Mouse (Mus musculus) hindbrain, postnatal 0 days (tissue): ENCODE measurements around the gene 4930548H24Rik. TPM values are rescaled to one million over a fixed set of nuclear protein-coding genes. Genes with fewer than 3 reads are reported as not detected.

Source experiments
- ATAC-seq: fragments of 200-750 bp; cut with Nextera tagmentation; 2 replicates; pipeline ENCODE4 v1.8.0; 2017; ENCODE audit warnings: mild to moderate bottlenecking, moderate TSS enrichment, moderate library complexity
- DNase-seq: peaks from one replicate; pipeline ENCODE4 v3.0.0-alpha.2; 2015; ENCODE audit warnings: low spot score
- H3K27ac ChIP-seq: fragments of 300-500 bp; sonication (generic); 2 replicates; pipeline ENCODE4 v1.5.1; 2014; ENCODE audit warnings: mild to moderate bottlenecking
- H3K27me3 ChIP-seq: fragments of 300-500 bp; sonication (generic); 2 replicates; pipeline ENCODE4 v1.6.1; 2014; ENCODE audit warnings: low read length, mixed read lengths; ENCODE audit not compliant: insufficient read depth
- H3K36me3 ChIP-seq: fragments of 300-500 bp; sonication (generic); 2 replicates; pipeline ENCODE4 v1.6.1; 2014; ENCODE audit warnings: low read length, mixed read lengths; ENCODE audit not compliant: insufficient read depth
- H3K4me1 ChIP-seq: fragments of 300-500 bp; sonication (generic); 2 replicates; pipeline ENCODE4 v1.6.1; 2014; ENCODE audit warnings: antibody characterized with exemption, low read length, mixed read lengths; ENCODE audit not compliant: insufficient read depth
- H3K4me2 ChIP-seq: fragments of 300-500 bp; sonication (generic); 2 replicates; pipeline ENCODE4 v1.6.1; 2014; ENCODE audit warnings: low read depth, mild to moderate bottlenecking, low read length, moderate library complexity, mixed read lengths
- H3K4me3 ChIP-seq: fragments of 300-500 bp; sonication (generic); 2 replicates; pipeline ENCODE4 v1.5.1; 2014; ENCODE audit warnings: low read length
- H3K9ac ChIP-seq: fragments of 300-500 bp; sonication (generic); replicated peaks from 2 replicates; pipeline ENCODE4 v1.6.1; 2014; ENCODE audit warnings: mild to moderate bottlenecking, low read length, moderate library complexity, mixed read lengths
- H3K9me3 ChIP-seq: fragments of 300-500 bp; sonication (generic); 2 replicates; pipeline ENCODE4 v1.6.1; 2016; ENCODE audit warnings: low read length, mixed read lengths
- CTCF ChIP-seq: IDR thresholded peaks from 2 replicates; pipeline ENCODE4 v1.5.1; 2016; ENCODE audit warnings: antibody characterized with exemption, control low read depth, low read depth
- WGBS: fragments of 180-500 bp; shearing (Covaris S2); extraction: QIAGEN DNeasy Blood & Tissue Kit; methylation state at CpG from one replicate; pipeline ENCODE4 v1.1.7; 2014; 5-methylcytosine and 5-hydroxymethylcytosine counted together
- polyA plus RNA-seq: library from polyadenylated mRNA; unstranded; fragments of >200 nt; fragmentation: Nextera tagmentation; extraction: Ambion mirVana; gene quantifications from 2 replicates; pipeline ENCODE4 v1.2.1, GENCODE M21; 2015
- total RNA-seq: library from RNA; depleted of rRNA; stranded (reverse); fragments of >200 nt; gene quantifications from 2 replicates; pipeline ENCODE4 v1.2.3, GENCODE M21; 2014; rRNA removed

The 4930548H24Rik gene
- total and polyA plus RNA-seq, 2 experiments from 2014 or later, result 0.18 to 0.21 TPM

GRCm38 (mm10) chr5:31535228-31535627 lies 49.7 kb downstream of the 4930548H24Rik start:
- no peak overlapping the region for H3K4me2 ChIP-seq
- DNase-seq, result no peak
- ATAC-seq, result no peak
- no peak overlapping the region for H3K4me3 ChIP-seq
- H3K27me3 ChIP-seq, result no peaks in the 10 kb centered on the region
- no peak overlapping the region for H3K9ac ChIP-seq
- H3K36me3 ChIP-seq, result peaks cover 61% of the 10 kb centered on the region
- WGBS, result 89% methylated on average over 2 of the region's 2 CpGs
- no peaks in the 10 kb centered on the region for H3K9me3 ChIP-seq
- no peak for TF ChIP-seq CTCF
- no peak overlapping the region for H3K27ac ChIP-seq
- H3K4me1 ChIP-seq, result no peaks in the 10 kb centered on the region

Other genes with a start within 250 kb of the 4930548H24Rik start
- 100 and 124 TPM in 2 replicates for gene Nrbp1, start 244.9 kb upstream of the 4930548H24Rik start, total RNA-seq
- 134 and 139 TPM in 2 replicates for gene Nrbp1, start 244.9 kb upstream of the 4930548H24Rik start, polyA plus RNA-seq
- gene Gm9970, start 244.5 kb upstream of the 4930548H24Rik start, total RNA-seq, result 7.0 TPM in 1 of 2 replicates, not detected in the other
- 0.29 and 0.84 TPM in 2 replicates for gene Gm9970, start 244.5 kb upstream of the 4930548H24Rik start, polyA plus RNA-seq
- gene Krtcap3, start 234.0 kb upstream of the 4930548H24Rik start, total RNA-seq, result 2.4 and 3.2 TPM in 2 replicates
- 2.5 and 2.9 TPM in 2 replicates for gene Krtcap3, start 234.0 kb upstream of the 4930548H24Rik start, polyA plus RNA-seq
- gene Ift172, start 194.6 kb upstream of the 4930548H24Rik start, total RNA-seq, result 38.2 and 41.8 TPM in 2 replicates
- gene Ift172, start 194.6 kb upstream of the 4930548H24Rik start, polyA plus RNA-seq, result 16.7 and 18.2 TPM in 2 replicates
- gene Fndc4, start 189.7 kb upstream of the 4930548H24Rik start, total RNA-seq, result 184 and 187 TPM in 2 replicates
- gene Fndc4, start 189.7 kb upstream of the 4930548H24Rik start, polyA plus RNA-seq, result 122 TPM in 2 replicates
- 0.89 TPM in 1 of 2 replicates, not detected in the other for gene Gckr, start 188.3 kb upstream of the 4930548H24Rik start, total RNA-seq
- 0.56 and 0.93 TPM in 2 replicates for gene Gckr, start 188.3 kb upstream of the 4930548H24Rik start, polyA plus RNA-seq
- 55.0 and 61.8 TPM in 2 replicates for gene Zfp512, start 33.3 kb upstream of the 4930548H24Rik start, total RNA-seq
- 70.9 and 73.9 TPM in 2 replicates for gene Zfp512, start 33.3 kb upstream of the 4930548H24Rik start, polyA plus RNA-seq
- 30.9 and 42.4 TPM in 2 replicates for gene Gpn1, start 9.0 kb downstream of the 4930548H24Rik start, total RNA-seq
- gene Gpn1, start 9.0 kb downstream of the 4930548H24Rik start, polyA plus RNA-seq, result 69.2 and 70.2 TPM in 2 replicates
- gene Slc4a1ap, start 41.3 kb downstream of the 4930548H24Rik start, total RNA-seq, result 38.0 and 43.4 TPM in 2 replicates
- gene Slc4a1ap, start 41.3 kb downstream of the 4930548H24Rik start, polyA plus RNA-seq, result 32.0 and 32.5 TPM in 2 replicates
- 24.1 and 25.6 TPM in 2 replicates for gene Supt7l, start 42.1 kb downstream of the 4930548H24Rik start, total RNA-seq
- gene Supt7l, start 42.1 kb downstream of the 4930548H24Rik start, polyA plus RNA-seq, result 20.5 and 21.9 TPM in 2 replicates
- gene Mrpl33, start 111.2 kb downstream of the 4930548H24Rik start, total RNA-seq, result 76.8 and 82.5 TPM in 2 replicates
- gene Mrpl33, start 111.2 kb downstream of the 4930548H24Rik start, polyA plus RNA-seq, result 293 and 315 TPM in 2 replicates
- 0.47 and 1.6 TPM in 2 replicates for gene Rbks, start 211.9 kb downstream of the 4930548H24Rik start, total RNA-seq
- gene Rbks, start 211.9 kb downstream of the 4930548H24Rik start, polyA plus RNA-seq, result 2.4 and 3.2 TPM in 2 replicates
- 31.2 and 31.5 TPM in 2 replicates for gene Babam2, start 211.9 kb downstream of the 4930548H24Rik start, total RNA-seq
- gene Babam2, start 211.9 kb downstream of the 4930548H24Rik start, polyA plus RNA-seq, result 62.5 and 66.2 TPM in 2 replicates